Mouse (Mus musculus): ENCODE results near the gene 1700049E17Rik2.
"Not testable (repeated sequence)": the region's sequence is repeated elsewhere in the genome, so short reads cannot be mapped to it uniquely, and the experiment has no call there.

1700049E17Rik2 gene

DNA sequence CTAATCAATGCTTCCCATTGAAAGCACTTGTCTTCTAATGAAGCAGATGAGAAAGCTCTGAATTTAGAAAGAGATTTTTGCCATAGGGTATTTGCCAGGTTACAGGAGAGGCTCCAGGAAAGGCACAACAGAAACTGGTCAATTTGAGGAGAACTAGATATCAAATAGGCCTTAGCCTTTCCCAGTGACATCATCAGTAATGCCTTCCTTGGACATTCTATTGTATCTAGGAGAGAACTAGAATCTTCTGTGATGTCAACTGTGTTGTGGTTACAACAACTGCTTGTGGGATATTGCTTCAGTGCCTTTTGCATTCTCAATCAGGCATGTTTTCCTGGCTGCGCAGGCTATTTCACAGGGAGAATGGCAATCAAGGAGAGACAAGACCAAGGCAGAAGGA lies at the start of gene 1700049E17Rik2:
TSS of gene 1700049E17Rik2 (plus strand) at position 301 of the 400 bp plus-strand sequence.
- DNase-seq: not testable (repeated sequence)

DNA sequence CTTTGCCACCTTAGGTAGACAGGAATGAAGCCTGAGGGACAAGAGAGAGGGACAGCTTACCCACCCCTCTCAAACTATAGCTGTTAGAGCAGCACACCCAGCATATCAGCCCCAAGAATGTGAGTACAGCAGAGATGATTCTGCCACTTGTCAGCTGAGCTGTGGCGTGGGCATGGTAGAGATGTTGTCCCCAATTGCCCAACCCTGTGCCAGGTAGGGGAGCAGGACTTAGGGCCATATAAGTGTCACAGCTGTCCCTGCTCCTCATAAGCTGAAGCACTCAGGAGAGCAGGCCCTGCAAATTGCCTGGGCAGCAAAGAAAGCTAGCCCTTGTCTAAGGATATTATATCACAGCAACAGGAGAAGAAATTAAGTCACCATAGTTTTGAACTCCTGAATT lies 48.3 kb upstream of the 1700049E17Rik2 start:
- DNase-seq: not testable (repeated sequence)

DNA sequence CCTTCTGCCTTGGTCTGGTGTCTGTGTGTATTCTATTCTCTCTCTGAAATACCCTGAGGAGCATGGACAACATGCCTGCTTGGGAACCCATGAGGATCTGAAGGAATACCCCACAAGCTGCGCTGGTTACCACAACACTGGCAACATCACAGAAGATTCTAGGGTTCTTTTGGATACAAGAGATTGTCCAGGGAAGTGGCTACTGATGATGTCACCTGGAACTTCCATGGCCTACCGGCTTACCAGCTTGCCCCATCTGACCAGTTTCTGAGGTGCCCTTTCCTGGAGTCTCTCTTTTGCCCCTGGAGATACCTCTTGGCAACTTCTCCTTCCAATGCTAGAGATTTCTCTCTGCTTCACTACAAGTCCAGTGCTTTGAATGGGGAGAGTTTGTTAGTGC lies 17.5 kb upstream of the 1700049E17Rik2 start, which contains the start of gene Gm7970:
TSS of gene Gm7970 (minus strand) at position 101 of the 400 bp plus-strand sequence.
- not testable (repeated sequence) for DNase-seq

DNA sequence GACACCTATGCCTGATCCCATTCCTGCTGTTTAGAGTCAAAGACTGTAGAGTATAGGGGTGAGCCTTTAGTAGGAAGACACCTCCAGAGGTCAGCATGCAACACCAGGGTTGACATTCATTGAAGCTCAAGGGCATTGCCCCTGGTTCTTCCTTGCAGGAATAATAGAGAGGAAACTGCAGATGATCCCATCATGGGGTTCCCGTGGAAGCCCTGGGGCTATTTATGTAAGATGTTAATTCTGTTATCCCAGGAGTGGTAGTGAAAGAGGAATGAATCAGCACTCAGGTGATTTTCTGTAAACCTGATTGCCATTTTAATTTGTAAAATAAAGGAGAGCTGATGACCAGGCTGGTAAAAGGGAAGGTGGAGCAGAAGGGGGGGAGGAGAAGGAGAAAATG lies 13.3 kb downstream of the 1700049E17Rik2 start:
- not testable (repeated sequence) for DNase-seq

DNA sequence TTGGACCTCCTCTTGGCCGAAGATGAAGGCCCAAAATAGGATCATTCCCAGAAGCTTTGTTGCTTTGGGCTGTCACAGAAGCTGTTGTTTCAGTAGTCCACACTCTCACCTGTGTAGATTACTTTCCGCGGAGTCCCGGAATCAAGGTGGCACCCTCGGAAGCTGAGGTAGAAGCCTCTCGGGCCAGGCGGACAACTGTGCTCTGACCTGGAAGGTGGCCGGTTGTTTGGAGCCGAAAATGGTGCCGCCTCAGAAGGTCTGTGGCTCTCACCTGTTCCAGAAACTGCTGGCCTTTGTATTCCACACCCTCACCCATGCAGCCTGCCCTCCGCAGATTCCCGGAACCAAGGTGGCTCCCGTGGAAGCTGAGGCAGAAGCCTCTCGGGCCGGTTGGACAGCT lies 27.9 kb downstream of the 1700049E17Rik2 start:
- not testable (repeated sequence) for DNase-seq

DNA sequence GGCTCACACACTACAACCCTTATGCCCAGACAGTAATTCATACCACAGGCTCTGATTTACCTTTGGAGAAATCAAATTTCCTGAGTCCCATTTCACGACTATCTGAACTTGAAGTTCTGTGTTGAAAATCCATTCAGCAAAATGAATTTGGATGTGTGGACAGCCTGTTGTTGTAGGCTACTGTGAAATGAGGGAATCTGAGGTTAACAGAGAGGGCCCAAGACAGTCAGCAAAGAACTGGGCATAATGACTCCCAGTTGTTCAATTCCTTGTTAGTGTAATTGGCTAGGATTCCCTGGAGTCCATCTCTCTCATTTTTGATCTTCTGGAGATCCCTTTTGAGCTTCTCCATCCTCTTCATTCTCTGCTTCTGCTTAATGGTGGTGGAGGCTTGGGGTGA lies 37.7 kb downstream of the 1700049E17Rik2 start:
- DNase-seq: not testable (repeated sequence)

DNA sequence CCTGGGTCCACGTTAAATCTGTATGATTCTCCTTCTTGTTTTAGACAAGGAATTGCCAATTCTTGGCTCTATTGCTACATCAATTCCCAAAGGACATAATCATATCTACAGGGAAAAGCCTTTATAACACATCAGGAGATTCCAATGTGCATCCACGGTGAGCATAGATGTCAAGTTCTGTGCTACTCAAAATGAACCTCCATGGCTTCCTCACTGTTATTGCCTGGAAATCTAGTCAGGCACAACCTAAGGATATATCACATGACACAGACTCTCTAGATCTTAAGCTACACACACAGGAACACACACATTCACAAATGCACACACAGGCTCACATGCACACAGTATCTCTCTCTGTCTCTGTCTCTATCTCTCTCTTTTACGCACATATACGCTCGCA lies 49.5 kb downstream of the 1700049E17Rik2 start:
- DNase-seq: not testable (repeated sequence)

DNA sequence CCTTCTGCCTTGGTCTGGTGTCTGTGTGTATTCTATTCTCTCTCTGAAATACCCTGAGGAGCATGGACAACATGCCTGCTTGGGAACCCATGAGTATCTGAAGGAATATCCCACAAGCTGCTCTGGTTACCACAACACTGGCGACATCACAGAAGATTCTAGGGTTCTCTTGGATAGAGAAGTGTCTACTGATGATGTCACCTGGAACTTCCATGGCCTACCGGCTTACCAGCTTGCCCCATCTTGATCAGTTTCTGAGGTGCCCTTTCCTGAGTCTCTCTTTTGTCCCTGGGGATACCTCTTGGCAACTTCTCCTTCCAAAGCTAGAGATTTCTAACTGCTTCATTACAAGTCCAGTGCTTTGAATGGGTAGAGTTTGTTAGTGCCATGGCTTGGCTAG lies 51.5 kb downstream of the 1700049E17Rik2 start, which contains the start of gene Gm3072:
TSS of gene Gm3072 (minus strand) at position 101 of the 400 bp plus-strand sequence.
- not testable (repeated sequence) for DNase-seq

DNA sequence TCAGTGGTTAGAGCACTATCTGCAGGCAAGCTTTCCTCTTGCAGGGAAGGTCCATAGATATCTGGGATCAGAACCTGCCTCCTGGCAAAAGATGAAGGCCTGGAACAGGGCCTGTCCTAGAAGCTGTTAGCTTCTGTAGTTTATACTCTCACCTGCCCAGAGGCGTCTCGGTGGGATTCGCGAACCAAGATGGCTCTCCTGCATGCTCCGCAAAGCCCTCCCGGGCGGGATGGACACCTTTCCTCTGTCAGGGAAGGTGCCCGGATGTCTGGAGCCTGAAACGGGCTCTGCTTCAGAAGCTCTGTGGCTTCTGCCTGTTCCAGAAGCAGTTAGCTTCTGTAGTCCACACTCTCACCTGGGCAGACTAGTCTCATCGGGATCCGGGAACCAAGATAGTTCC lies 57.1 kb downstream of the 1700049E17Rik2 start:
- peak in 1 of 2 experiments; percentile 8 for DNase-seq
